Mouse (Mus musculus): ENCODE measurements at regions not wholly inside any gene's neighbourhood (a gene's known extent, or its start where the extent isn't known, plus 50 kb on each side); places are given as distances from the start of the nearest gene placed in this dataset.

DNA sequence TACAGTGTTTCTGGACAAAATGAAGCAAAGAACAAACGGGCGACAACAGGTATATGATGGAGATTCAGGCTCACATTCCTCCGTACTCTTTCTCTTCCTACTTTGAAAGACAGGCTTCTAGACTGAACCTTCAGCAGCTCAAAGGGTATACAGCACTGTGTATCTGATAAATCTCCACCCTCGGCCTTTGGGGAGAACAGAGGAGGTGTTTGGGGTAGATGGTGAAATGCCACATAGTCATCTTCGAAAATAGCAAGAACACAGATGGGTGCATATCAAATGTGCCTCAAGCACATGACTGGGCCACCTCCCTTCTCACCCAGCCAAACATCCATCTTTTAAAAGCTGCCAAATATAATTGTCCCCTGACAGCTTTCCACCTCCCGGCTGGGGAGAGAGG lies 184.8 kb upstream of the Ercc4 start:
- DNase-seq: no peak
- intact Hi-C loops (cut with DNase I): no loop called here
- no peak overlapping the region for H3K4me3 ChIP-seq
- H3K27ac ChIP-seq: no peak overlapping the region
- no peak for TF ChIP-seq CTCF (IDR thresholded peaks at IDR 0.05)

DNA sequence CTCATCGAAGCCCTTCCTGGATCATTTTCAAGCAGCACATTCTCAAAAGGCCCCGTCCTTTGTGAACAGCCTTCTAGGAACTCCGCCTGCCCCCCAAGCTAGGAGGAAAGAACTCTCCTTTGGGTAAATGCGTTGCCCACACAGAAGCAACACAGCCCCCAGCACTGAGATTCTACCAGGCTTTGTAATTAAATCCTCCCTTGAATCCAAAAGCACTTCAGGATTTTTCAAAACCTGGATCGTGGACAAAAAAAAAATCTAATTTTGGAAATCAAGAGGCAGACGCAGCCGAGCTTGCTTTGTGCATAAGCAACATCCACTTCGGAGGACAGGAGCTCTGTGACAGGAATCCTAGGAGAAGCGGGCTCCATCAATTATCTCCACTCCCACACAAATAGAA lies 183.6 kb upstream of the Ercc4 start:
- H3K27ac ChIP-seq: no peak overlapping the region
- H3K4me3 ChIP-seq: no peak overlapping the region
- DNase-seq: no peak
- intact Hi-C loops (cut with DNase I): no loop called here
- no peak for TF ChIP-seq CTCF (IDR thresholded peaks at IDR 0.05)

DNA sequence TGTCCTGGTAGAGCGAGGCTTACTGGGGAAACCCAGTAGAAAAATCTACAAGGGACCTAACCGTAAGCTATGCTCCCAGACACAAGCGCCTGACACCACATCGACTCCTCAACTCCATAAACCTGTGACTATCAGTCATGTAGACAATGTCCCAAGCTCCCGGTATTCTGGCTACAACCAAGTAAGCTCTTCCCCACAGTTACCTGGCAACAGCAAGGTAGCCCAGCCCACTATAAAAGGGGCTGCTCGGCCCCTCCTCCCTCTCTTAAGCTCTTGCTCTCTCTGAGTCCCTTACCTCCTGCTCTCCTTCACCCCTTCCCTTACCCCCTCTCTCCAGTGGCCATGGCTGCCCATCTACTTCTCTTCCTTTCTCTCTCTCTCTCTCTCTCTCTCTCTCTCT lies 178.4 kb upstream of the Ercc4 start:
- H3K4me3 ChIP-seq: no peak overlapping the region
- no peak overlapping the region for H3K27ac ChIP-seq
- no peak for TF ChIP-seq CTCF (IDR thresholded peaks at IDR 0.05)
- DNase-seq: no peak
- intact Hi-C loops (cut with DNase I): no loop called here

DNA sequence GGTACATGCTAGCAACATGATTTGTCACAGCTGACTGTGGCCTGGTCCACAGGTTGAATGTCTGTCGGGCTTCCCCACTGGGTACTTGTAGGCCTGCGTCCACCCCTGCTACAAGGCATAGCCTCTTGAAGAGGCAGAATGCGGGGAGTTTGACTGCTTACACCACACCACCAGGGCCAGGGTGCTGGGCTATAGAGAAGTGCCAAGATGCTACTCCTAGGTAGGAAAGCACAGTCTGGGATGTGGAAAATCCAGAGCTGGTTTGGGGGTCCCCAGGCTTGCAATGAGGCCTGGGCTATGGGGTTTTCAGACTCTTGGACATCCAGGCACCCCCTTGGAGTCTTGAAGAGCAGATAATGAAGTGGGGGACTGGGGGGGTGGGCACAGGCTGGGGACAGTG lies 176.5 kb upstream of the Ercc4 start:
- no peak for TF ChIP-seq CTCF (IDR thresholded peaks at IDR 0.05)
- Histone ChIP-seq H3K4me3 (no peak overlapping the region), H3K27ac (no peak overlapping the region)
- intact Hi-C loops (cut with DNase I): no loop called here
- no peak for DNase-seq

DNA sequence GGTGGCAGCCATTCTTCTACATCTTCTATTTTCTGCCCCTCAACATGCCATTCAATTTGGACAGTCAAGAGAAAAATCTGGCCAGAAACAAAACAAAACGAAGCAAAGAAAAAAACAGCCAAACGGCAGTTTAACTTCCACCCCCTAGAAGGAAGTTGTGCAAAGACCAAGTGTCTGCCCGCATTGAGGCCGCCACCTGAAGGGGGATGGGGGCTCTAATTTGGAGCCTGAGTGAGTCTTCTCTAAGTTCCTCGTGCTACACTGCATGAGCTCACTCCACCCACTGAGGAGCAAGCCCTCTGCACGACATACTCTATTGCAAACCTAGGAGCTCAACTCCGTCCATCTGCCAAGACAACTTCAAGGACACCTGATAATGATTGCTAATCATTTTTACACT lies 174.9 kb upstream of the Ercc4 start:
- DNase-seq: no peak
- no peak for TF ChIP-seq CTCF (IDR thresholded peaks at IDR 0.05)
- intact Hi-C loops (cut with DNase I): no loop called here
- H3K4me3 ChIP-seq: no peak overlapping the region
- no peak overlapping the region for H3K27ac ChIP-seq

DNA sequence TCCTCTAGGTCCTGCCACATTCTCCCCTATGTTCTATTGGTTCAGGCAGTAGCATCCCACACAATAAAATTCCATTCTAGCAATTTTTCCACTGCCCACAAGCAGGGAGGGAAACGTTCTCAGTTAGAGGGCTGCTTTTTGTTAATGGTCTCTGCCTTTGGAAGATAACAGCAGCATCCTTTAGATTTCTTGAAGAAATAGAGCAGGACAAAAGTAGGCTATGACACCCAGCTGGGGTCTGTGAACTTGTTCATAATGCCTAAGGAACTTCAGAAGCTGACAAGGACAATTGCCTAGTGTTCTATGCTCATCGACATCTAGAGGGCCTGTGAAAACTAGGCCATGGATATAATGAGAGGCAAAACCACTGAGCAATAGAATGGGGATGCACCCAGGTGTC lies 174.2 kb upstream of the Ercc4 start:
- no peak overlapping the region for H3K27ac ChIP-seq
- no peak for DNase-seq
- intact Hi-C loops (cut with DNase I): no loop called here
- TF ChIP-seq CTCF (IDR thresholded peaks at IDR 0.05): no peak
- H3K4me3 ChIP-seq: no peak overlapping the region

DNA sequence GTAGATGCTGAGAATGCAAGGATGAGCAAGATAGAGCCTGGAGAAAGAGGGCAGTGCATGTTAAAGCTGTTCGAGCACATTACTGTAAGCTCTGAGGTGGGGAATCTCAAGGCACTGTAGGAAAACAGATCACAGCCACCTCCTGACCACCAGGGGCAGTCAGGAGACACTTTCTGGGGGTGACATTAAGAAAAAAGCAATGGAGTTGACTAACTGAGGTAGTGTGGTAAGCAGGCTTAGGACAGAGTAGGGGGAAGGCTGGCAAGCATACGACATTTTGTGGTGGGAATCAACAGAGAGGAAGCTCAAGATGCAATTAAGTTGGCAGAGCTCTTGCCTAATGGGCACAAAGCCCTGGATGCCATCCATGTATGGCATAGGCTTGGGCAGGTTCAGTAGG lies 172.9 kb upstream of the Ercc4 start:
- no peak overlapping the region for H3K27ac ChIP-seq
- intact Hi-C loops (cut with DNase I): no loop called here
- TF ChIP-seq CTCF (IDR thresholded peaks at IDR 0.05): no peak
- H3K4me3 ChIP-seq: no peak overlapping the region
- no peak for DNase-seq

DNA sequence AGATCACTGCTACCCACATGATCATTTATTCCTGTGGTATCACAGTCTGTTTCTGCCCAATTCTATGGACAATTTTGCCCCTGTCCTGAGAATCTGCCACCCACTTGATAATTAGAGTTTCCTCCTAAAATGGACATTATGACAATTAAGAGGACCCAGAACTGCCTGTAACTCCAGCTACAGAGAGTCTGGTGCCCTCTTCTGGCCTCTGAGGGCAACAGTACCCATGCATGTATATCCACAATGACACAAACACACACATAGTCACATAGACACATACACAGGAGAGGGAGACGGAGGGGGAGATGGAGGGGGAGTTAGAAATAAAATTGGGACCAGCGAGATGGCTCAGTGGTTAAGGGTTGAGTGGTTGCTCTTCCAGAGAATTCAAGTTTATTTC lies 170.9 kb upstream of the Ercc4 start:
- intact Hi-C loops (cut with DNase I): no loop called here
- TF ChIP-seq CTCF (IDR thresholded peaks at IDR 0.05): no peak
- DNase-seq: no peak
- Histone ChIP-seq H3K27ac (no peak overlapping the region), H3K4me3 (no peak overlapping the region)

DNA sequence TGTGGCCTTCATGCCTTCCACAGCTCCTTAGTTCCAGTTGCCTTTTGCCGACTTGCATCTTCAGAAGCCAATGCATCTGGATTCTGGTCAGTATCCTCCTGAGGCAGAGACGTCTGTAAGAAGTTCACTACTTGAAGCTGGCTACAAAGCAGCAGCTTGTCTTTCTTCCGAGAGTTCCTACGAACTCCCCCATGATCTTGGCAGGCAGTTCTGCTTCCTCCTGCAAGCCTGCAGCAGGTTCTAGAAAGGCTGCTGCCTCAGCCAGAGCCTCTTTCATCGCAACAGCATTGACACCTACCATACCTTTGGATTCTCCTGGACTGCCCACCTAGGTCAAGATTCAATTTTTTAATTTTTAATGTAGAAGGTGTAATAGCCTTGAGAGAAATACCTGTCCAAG lies 158.3 kb upstream of the Ercc4 start:
- no peak for TF ChIP-seq CTCF (IDR thresholded peaks at IDR 0.05)
- DNase-seq: no peak
- Histone ChIP-seq H3K4me3 (no peak overlapping the region), H3K27ac (no peak overlapping the region)
- intact Hi-C loops (cut with DNase I): no loop called here

DNA sequence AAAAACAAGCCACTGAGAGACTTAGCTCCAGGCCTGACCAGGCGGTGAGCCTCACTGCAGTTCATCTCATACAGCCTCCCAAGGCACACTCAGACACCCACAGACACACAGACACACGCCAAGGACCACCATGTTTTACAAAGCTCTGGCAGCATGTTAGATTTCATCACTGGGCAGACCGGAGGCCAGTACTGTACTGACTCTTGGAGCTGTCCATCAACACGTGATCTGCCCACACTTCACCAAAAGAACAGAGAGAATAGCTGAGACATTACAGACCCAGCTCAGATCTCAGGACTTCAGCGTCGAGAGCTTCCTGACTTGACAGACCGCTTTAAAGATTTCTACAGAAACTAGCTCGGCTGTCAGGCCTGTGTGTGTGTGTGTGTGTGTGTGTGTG lies 155.5 kb upstream of the Ercc4 start:
- intact Hi-C loops (cut with DNase I): no loop called here
- no peak for DNase-seq
- Histone ChIP-seq H3K27ac (no peak overlapping the region), H3K4me3 (no peak overlapping the region)
- no peak for TF ChIP-seq CTCF (IDR thresholded peaks at IDR 0.05)

DNA sequence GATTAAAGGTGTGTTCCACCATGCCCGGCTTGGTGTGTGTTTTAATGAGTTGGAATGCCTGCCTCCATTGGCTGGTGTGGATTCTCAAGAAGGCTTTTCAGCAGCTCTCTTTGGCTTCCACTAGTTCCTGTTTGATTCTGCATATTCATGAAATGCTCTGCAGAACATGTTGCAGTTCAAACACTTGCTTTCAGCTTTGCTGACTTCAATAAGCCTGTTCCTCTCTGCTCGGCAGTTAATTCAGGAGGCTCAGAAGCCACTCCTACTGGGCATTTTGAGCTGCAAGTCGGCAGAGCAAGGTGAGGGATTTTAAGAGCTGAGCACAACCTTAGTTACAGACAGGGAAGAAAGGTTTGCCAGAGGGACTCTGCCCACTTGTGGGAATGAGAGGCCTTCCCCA lies 153.1 kb upstream of the Ercc4 start:
- TF ChIP-seq CTCF (IDR thresholded peaks at IDR 0.05): no peak
- intact Hi-C loops (cut with DNase I): no loop called here
- no peak for DNase-seq
- no peak overlapping the region for H3K4me3 ChIP-seq
- H3K27ac ChIP-seq: no peak overlapping the region

DNA sequence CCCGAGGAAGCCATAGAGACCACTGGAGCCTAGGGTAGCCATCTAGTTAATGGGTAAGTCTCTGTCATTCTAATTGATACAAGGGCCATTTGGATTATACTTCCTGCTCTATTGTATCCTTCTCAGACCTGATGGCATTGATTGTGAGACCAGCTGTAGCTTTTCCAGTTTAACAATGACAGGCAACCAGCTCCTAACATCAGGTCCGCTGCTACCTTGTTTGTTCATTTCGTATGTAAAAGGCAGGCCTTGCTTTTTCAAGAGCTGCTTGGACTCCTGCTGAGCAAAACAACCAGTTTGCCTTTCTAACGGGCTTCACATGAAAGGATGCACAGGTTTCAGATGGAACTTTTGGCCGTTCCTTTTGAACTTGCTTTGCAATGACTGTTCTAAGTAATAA lies 148.6 kb upstream of the Ercc4 start:
- H3K4me3 ChIP-seq: no peak overlapping the region
- intact Hi-C loops (cut with DNase I): no loop called here
- DNase-seq: no peak
- TF ChIP-seq CTCF (IDR thresholded peaks at IDR 0.05): no peak
- H3K27ac ChIP-seq: no peak overlapping the region

DNA sequence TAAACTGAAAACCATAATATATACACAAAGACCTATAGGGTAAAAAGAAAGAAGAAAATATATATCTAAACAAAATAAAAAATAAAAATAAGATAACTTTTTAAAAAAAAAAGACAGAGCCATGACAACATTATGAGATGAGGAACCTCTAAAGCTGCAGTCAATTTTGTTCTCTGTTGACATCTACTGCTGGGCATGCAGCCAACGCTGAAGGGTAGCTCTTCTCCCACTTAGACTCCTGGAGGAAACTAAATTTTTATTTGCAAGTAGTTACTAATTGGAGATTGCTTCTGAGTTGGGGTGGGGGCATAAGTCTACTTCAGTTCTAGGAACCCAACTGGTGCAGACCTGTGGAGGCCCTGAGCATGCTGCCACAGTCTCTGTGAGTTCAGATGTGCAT lies 126.8 kb upstream of the Ercc4 start:
- no peak for DNase-seq
- intact Hi-C loops (cut with DNase I): no loop called here
- no peak overlapping the region for H3K4me3 ChIP-seq
- H3K27ac ChIP-seq: no peak overlapping the region
- TF ChIP-seq CTCF (IDR thresholded peaks at IDR 0.05): no peak

DNA sequence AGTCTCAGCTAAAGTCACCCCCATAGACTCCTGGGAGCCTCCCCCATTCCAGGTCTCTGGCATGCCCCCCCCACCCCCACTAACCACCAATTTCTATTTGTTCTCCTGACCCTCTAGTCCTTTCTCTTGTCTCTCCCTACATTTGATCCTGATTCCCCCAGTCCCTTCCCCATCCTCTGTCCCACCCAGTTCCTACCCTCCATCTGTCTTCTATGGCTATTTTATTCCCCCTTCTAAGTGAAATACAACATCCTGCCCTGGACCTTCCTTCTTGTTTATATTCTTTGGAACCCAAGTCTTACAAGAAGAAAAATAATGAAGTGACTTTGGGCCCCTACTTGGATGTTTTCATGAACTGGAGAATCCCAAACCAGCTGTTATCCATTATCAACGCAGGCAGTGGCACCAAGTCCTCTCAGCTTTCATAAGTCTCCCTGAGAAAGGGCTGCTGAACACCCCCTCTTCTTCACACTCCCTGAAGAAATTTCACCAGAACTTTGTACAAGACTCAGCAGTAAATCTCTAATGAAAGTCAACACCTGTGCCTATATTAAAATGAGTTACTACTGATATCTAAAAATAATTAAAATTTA lies 108.1 kb upstream of the Ercc4 start:
- no peak overlapping the region for H3K27ac ChIP-seq
- intact Hi-C loops (cut with DNase I): no loop called here
- TF ChIP-seq CTCF (IDR thresholded peaks at IDR 0.05): no peak
- no peak overlapping the region for H3K4me3 ChIP-seq
- DNase-seq: no peak

DNA sequence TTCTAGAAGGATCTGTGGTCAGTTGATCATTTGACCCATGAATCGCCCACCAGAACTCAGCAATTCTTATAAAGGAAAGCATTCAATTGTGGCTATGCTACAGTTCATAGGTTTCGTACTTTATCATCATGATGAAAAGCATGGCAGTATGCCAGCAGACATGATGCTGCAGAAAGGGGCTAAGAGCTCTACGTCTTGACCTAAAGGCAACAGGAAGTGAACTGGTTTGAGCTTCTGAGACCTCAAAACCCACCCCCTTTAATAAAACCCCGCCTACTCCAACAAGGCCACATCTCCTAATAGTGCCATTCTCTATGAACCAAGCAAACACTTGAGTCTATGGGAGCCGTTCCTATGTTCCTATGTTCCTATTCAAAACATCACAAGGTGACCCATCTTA lies 96.6 kb upstream of the Ercc4 start:
- TF ChIP-seq CTCF (IDR thresholded peaks at IDR 0.05): no peak
- Histone ChIP-seq H3K27ac (no peak overlapping the region), H3K4me3 (no peak overlapping the region)
- DNase-seq: no peak
- intact Hi-C loops (cut with DNase I): no loop called here
